Mouse (Mus musculus) layer of hippocampus, adult 18-20 months (tissue): Measurements from ENCODE around the gene Hadhb. TPM values are rescaled to one million over a fixed set of nuclear protein-coding genes. Genes with fewer than 3 reads are reported as not detected.

Source experiments
- DNase-seq, 2 experiments: peaks; one replicate each; pipeline ENCODE4 v3.0.0; 2022; ENCODE audit warnings: low spot score in 2 of 2
- microRNA-seq, 2 experiments: library from miRNA; unstranded; fragments of <30 nt; microRNA quantifications; one replicate each; pipeline ENCODE4 v1.2.0; 2021
- total RNA-seq, 2 experiments: library from RNA; stranded (reverse); gene quantifications; 2 replicates each; pipeline ENCODE4 v1.2.3; 2021

Gene Hadhb
- total RNA-seq, 2 experiments from 2014 or later, result 95.8 to 97.8 TPM

- peak; percentile 99 for DNase-seq
These were observed 77.4 kb downstream of the Hadhb start, which contains the start of gene Selenoi for GRCm38 (mm10) chr5:30232271-30232971. Gene Selenoi (plus strand): TSS chr5:30232581.

- peak in 1 of 2 experiments; percentile 33 for DNase-seq
These were observed 78.0 kb downstream of the Hadhb start for GRCm38 (mm10) chr5:30233042-30233441.

- DNase-seq, result no peak
These were observed 78.9 kb downstream of the Hadhb start for GRCm38 (mm10) chr5:30233979-30234378.

Small RNA genes within 50 kb of the gene (microRNA-seq; reads per million reads assigned to microRNA genes)
- gene Mir1960, result 0 to 0.98 reads per million in 2 experiments

Other genes starting within 250 kb of the Hadhb start
- gene Il6, start 142.1 kb upstream of the Hadhb start, total RNA-seq, result not detected
- gene Tyms, start 81.6 kb upstream of the Hadhb start, total RNA-seq, result 1 to 10 TPM; 4.9 to 5.0 TPM
- gene Garem2, start 50.1 kb upstream of the Hadhb start, total RNA-seq, result 10 to 100 TPM; 10.9 to 11.3 TPM
- gene 3110082J24Rik, start 49.2 kb upstream of the Hadhb start, total RNA-seq, result 1 to 10 TPM; 2.6 to 4.1 TPM
- gene Hadha, start 86 bp upstream of the Hadhb start, total RNA-seq, result 10 to 100 TPM; 70.6 to 71.9 TPM
- gene Adgrf3, start 50.5 kb downstream of the Hadhb start, total RNA-seq, result not detected
- gene Selenoi, start 77.3 kb downstream of the Hadhb start, total RNA-seq, result 10 to 100 TPM; 33.5 to 41.2 TPM
- 1 to 10 TPM; 8.6 to 8.8 TPM for gene Drc1, start 126.1 kb downstream of the Hadhb start, total RNA-seq